Mouse (Mus musculus) lung, postnatal 10 days (tissue): Measurements from ENCODE around the gene Taf9.

ENCODE experiments used
- DNase-seq: peaks from one replicate; pipeline ENCODE4 v3.0.0; 2021

The Taf9 gene

DNA sequence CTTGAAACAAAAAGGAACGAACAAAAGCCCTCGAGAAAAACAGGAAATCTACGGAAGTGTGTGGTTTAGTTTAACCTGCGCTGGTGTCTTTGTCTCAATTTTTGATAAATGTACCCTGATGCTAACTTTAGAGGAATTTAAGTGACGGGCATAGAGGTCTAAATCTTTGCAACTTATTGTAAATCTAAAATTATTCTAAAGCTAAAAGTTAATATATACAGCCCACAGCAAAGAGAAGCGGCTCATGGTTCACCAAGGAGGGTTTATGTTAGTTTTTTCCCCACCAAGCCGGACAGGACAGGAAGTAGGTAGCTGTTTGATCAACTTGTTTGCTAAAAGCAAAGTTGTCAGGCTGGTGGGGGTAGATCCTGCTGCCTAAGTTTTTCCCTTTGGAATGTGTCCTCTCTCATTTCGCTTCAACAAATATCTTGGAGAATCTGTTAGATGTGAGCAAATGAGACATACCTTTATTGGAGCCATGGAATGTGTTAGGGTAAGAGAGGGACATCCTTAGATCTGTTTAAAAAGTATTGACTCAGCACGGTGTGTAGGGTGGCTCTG, 18.9 kb downstream of the Taf9 start:
- DNase-seq = no peak

DNA sequence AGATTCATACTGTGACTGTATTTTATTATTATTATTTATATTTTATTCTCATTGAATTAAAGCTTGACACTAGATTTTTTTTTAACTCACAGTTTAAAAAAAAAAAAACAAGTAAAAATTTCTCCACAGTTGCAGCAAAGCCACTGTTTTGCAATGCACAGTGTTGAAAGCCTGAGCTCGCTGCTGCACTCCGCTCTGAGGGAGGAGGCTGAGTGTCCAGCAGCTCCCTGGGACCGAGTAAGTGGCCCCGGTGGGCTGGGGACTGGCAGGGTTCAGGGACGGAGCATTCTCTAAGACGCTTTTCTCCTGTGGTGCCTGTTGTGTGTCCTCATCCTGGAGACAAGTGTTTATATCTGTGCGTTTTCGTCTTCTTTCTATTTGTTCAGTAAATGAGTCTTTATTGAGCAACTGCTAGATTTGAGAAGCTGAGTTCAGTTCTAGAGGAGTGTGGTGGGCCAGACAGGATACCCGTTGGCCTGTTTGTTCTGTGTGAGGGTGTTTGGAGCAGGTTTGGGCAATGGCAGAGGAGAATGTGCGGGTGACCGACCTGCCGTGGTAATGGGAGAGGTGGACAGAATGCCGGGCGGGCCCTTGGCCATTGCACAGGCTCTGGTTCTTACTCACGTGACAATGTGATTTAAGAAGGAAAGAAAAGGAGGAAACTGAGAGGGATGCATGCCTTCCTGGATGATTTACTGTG, 24.7 kb downstream of the Taf9 start:
- DNase-seq = no peak

DNA sequence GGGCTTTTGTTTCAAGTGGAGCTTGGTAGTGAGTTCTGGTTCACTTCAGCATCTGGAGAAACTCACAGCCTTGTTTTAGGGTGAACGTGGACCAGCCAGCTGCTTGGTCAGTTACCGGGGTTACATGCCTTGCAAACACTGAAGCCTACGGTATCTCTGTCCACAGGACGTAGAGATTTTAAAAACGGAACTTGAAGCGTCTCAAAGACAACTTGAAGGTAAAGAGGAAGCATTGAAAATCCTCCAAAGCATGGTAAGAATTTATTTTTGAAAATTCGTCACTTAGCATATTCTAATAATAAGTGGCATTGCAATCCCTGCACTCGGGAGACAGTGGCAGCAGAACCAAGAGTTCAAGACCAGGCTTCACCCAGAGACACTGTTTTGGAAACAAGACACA, 30.2 kb downstream of the Taf9 start:
- DNase-seq = no peak

DNA sequence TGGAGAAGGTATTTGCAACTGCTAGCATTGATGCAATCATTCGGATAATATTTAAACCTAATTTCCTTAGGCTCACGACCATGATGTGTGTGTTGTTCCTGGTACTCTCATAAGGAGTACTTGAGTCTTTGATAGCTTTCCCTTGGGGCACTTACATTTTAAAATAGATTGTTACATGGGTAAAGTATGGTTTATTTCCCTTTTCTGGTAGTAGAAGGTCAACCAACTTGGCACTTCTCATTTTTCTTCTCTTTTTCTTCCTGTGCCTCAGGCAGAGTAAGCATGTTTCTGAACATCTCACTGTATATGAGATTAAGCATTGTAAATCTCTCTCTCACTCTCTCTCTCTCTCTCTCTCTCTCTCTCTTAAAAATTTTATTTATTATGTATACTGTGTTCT, 31.5 kb downstream of the Taf9 start:
- DNase-seq = no peak

DNA sequence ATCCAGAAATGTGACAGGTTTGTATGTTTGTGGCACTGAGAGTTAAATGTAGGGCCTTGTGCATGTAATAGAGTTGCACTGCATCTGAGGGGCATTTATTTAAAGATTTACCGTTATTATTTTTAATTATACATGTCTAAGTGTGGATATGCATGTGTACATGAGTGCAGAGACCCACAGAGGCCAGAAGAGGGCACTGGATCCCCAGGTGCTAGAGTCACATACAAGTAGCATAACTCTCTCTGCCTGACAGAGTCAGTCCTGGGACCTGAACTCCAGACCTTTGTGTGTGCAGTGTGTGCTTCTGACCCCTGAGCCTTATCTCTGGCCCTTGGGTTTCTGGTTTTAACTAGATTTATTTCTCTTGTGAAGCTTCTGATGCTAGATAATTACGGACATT, 33.0 kb downstream of the Taf9 start:
- no peak for DNase-seq

GRCm38 (mm10) chr13:100687513-100687912, 36.1 kb downstream of the Taf9 start:
- DNase-seq = no peak

DNA sequence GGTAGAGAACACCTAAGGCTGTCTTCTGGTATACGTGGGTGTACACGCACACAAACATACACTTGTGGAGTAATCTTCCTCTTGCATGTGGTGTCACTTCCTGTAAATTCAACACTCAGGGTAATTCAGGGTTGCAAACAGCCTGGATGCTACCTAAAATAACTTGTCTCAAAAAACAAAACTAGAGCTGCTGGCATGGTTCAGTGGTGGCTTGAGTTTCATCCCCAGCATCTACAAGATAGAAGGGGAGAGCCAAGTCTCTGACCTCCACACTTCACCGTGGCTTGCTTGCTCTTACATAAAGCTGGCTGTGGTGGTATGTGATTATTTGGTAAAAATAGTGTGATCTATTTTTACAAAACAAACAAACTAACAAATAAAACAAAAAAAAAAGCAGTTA, 46.2 kb downstream of the Taf9 start:
- no peak for DNase-seq

- no peak for DNase-seq
Measured at GRCm38 (mm10) chr13:100698866-100699265, 47.5 kb downstream of the Taf9 start.

DNA sequence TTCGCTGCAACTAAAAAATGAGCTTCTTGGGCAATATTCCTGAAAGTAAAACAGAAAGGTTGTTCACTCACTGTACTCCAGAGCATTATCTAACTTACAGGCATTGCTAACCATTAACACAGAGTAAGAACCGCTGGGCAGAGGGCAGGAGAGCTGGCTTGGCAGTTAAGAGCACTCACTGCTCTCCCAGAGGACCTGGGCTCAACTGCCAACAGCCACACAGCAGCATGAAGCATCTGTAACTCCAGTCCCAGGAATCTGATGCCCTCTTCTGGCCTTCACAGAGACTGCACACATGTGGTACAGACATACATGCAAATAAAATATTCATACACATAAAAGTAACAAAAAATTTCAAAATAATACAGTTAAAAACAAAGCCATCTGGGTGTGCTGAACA, 52.1 kb downstream of the Taf9 start:
- DNase-seq = no peak
